Mouse (Mus musculus) heart, adult 2 months (tissue): ENCODE measurements around the gene Hpn.

ENCODE experiments used
- CTCF ChIP-seq: fragments of 200-600 bp; IDR thresholded peaks from 2 replicates; pipeline ENCODE4 v1.8.1; 2022; ENCODE audit warnings: antibody characterized with exemption, mild to moderate bottlenecking, moderate library complexity
- POLR2A ChIP-seq: fragments of 200-500 bp; IDR thresholded peaks from 2 replicates; pipeline ENCODE4 v1.6.1; 2011; ENCODE audit warnings: mild to moderate bottlenecking, low read depth, low read length, control low read depth; ENCODE audit not compliant: insufficient read depth

DNA sequence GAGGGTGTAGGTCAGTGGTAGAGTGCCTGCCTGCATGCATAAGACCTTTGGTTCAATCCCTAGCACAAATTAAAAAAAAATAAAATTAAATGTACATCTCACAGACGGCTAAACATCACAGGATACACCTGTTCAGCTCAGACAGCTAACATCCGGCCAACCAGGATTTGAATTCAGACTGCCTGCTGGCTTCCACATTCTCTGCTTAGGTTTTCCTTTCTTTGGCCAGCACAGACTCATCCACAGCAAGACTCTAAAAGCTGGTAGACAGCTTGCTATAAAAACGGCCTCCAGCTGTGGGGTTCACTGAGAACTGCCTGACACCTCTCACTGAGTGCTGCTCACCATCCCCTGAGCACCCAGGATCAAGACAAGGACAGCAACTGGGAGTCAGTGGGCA, 8.9 kb downstream of the Hpn start:
- TF ChIP-seq CTCF: no peak
- TF ChIP-seq POLR2A: no peak
